Mouse (Mus musculus): ENCODE data around the gene Galnt14.

Galnt14 gene

GRCm38 (mm10) chr17:73572440-73572839, 137.8 kb downstream of the Galnt14 start:
- in situ Hi-C loops (cut with MboI, MseI) = loop anchor here (5.0 kb wide), 3 partner anchors 185 to 310 kb away; no protein-coding TSS in a partner anchor

DNA sequence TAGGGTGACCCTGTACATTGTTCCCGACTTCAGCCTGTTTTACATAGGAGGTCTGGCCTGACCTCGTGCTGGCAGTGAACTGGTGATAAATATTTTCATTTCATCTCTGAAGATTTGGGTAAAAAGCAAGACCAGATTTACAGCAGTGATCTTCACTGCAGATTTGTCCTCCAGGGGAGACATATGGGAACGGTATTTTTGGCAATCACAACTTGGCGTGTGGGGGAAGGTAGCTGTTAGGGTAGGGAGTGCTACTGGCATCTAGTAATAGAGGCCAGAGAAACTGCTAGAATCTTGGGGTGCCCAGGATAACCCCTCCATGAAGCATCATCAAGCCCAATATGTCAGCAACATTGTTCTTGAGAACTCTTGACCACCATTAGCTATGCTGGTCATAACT, 138.3 kb downstream of the Galnt14 start:
- in situ Hi-C loops (cut with MboI, MseI) = loop anchor here (5.0 kb wide), 3 partner anchors 185 to 310 kb away; no protein-coding TSS in a partner anchor

DNA sequence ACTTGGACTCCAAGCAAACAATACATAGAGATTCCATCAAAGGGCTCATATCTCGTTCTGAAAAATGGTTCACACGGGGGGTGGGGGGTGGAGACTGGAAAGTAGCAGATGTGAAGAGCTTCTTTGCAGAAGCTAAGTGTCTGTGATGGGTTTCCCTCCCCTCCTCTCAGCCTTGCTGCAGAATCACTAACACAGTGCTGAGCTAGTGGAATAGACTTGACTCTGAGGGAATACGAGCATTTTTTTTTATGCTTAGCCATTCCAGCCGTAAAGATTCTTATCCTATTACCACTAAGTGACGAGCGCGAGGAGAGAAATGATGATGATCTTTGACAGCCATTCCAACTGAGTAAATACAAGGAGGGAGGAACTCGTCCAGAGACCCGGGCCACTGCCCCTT, 142.0 kb downstream of the Galnt14 start:
- in situ Hi-C loops (cut with MboI, MseI) = loop anchor here (10.0 kb wide), 1 partner anchor 513 kb away; no protein-coding TSS in a partner anchor

DNA sequence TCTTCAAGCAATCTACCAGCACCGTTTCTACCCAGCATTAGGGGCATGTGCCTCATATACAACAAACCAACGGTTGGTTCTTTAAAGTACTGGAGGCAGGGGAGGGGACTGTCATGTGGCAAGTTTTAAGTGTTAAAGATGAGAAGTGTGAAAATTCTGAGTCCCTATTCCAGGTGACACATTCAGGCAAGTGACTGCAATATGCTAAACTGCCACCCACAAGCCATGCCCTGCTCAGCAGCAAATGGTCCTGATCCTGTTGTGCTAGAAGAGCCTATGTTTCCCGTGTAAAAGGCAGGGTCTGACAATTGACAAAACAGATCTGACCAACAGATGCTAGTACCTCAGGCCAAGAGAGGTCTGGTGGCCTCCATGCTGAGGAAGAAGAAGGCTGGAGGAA, 149.1 kb downstream of the Galnt14 start:
- in situ Hi-C loops (cut with MboI, MseI) = loop anchor here (10.0 kb wide), 1 partner anchor 506 kb away; no protein-coding TSS in a partner anchor

GRCm38 (mm10) chr17:73560208-73560784, 150.0 kb downstream of the Galnt14 start:
- in situ Hi-C loops (cut with MboI, MseI) = loop anchor here (10.0 kb wide), 1 partner anchor 505 kb away; no protein-coding TSS in a partner anchor

- in situ Hi-C loops (cut with MboI, MseI) = no loop called here
Observed at GRCm38 (mm10) chr17:73559498-73559897, 150.8 kb downstream of the Galnt14 start.

DNA sequence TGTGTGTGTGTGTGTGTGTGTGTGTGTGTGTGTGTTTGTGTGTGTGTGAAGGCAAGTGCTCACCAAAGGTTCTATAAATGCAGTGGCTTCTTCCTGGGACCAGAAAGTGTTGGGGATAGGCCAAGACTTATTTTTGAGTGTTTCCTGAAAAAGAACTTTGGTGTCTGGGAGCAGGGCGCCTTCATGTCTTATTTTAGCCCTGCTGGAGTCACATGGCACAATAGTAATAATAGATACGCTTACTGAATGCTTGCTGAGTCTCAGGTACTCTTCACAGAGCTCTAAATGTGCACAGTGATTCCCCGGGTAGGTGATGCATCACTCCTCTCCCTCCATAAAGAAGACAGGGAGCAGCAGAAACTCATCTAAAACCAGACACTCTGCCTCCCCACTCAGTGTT, 153.2 kb downstream of the Galnt14 start:
- in situ Hi-C loops (cut with MboI, MseI) = no loop called here

DNA sequence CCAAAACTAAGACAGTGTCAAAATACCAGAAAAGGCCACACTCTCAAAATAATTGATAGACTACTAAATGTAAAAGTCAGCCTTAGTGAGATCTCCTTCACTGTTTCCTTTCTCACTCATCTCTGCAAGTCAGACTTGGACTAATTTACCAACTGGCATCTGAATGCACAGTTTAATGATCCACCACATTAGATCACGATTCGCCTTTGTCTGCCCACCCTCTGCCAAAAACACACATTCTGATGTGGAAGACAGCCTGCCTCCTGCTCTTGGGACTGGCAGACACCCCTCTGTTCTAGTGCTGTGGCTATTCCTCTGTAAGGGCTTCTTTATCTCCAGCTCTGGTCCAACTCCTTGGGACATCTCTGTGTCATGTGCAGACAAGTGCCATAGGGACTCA, 153.8 kb downstream of the Galnt14 start:
- in situ Hi-C loops (cut with MboI, MseI) = no loop called here

- in situ Hi-C loops (cut with MboI, MseI) = no loop called here
Observed at GRCm38 (mm10) chr17:73554668-73555067, 155.6 kb downstream of the Galnt14 start.

DNA sequence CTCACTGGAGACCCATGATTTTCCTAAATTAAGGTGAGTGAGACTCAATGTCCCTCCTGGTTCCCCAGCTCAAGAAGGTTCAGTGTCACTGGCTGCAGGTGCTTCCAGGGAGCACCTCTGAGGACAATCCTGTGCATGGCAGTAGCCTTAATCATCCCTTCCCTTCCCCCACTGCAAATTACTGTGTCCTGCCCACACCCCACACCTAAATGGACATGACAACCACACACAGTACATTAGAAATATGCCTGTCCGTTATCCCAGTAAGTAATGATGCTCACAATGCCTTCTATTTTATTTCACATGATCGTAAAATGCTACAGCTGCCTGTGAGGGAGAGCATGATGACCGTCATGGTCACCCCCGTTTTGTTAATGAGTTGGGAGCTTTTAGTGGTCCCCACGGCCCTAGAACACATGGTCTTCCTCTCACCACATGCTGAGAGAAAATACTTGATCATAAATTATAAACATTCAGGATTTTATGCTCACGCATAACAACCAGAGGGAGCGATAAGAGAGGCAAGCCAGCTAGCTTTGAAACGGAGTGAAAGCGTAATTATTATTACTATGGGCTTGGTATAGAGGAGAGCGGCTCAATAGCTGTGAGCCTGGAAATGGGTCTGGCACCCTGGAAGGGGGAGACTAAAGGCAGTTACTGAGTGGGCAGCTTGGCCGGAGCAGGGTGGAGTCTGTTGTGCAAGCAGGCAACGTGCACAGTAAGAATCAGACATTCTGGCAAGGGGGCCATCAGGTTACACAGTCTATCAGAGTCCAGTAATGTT, 161.3 kb downstream of the Galnt14 start:
- in situ Hi-C loops (cut with MboI, MseI) = no loop called here

GRCm38 (mm10) chr17:73548119-73548518, 162.1 kb downstream of the Galnt14 start:
- in situ Hi-C loops (cut with MboI, MseI) = no loop called here

DNA sequence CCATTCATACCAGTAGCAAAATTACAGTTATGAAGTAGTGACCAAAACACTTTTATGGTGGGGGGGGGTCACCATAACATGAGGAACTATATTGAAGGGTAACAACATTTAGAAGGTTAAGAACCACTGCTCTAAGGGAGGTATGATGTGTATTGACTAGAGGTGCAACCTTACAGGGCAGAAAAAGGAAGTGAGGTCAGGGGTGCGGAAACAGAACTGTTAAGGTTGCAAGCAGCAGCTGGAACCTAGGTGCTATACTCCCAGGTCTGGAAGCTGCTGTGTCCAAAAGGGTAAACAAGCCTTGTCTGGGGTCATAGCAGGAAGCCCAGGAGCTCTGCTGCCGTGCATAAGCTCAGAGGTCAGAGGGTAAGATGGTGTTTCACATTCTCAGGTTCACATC, 162.8 kb downstream of the Galnt14 start:
- in situ Hi-C loops (cut with MboI, MseI) = no loop called here

DNA sequence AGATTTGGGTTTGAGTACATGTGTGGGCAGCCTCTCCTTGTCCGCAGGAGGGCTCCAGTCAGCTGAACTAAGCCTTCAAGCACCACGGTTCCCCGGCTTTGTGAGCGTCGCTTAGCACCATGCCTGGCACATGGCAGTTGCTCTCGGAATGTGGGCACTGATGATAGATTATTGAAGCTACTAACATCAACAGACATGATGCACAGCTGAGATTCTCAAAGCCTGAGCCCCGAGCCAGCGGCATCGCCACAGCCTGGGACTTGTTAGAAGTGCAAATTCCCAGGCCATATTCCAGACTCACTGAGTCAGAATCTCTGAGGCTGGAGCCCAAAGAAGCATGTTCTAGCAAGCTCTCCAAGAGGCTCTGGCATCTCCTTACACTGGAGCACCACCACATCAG, 168.3 kb downstream of the Galnt14 start:
- in situ Hi-C loops (cut with MboI, MseI) = no loop called here

DNA sequence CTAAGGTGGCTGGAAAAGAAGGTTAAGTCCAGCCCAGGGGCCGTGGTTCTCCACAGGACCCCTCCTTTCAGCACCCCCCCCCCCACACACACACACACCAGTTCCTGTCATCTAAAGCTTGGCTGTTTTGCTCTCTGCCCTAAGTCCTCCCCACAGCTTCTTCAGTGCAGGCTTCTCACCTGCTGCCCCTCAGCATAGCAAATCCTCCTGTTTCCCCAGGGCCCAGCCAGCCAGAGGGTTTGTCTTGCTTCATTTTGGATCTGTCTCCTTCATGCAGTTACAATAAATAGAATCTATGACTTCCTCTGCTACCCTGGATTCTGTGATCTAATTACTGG, 169.1 kb downstream of the Galnt14 start:
- in situ Hi-C loops (cut with MboI, MseI) = no loop called here

- in situ Hi-C loops (cut with MboI, MseI) = no loop called here
Observed at GRCm38 (mm10) chr17:73540409-73541232, 169.6 kb downstream of the Galnt14 start.

DNA sequence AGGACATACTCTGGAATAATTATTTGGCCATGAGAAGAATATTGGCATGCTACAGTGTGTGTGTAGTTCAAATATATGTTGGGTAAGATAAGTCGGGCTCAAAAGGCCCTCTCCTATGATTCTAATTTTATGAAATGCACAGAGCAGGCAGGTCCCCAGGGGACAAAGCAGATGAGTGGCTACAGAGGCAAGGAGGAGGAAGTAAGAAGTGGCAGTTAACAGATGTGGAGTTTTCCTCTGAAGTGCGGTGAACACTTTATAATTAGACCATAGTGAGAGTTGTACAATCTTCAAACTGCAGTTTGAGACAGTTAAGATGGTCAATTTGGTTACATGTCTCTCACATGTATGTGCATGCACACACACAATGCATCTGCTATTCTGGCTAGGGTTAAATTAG, 178.4 kb downstream of the Galnt14 start:
- in situ Hi-C loops (cut with MboI, MseI) = no loop called here

GRCm38 (mm10) chr17:73522169-73522568, 188.1 kb downstream of the Galnt14 start:
- in situ Hi-C loops (cut with MboI, MseI) = no loop called here

- in situ Hi-C loops (cut with MboI, MseI) = no loop called here
Observed at GRCm38 (mm10) chr17:73519350-73519749, 190.9 kb downstream of the Galnt14 start.

DNA sequence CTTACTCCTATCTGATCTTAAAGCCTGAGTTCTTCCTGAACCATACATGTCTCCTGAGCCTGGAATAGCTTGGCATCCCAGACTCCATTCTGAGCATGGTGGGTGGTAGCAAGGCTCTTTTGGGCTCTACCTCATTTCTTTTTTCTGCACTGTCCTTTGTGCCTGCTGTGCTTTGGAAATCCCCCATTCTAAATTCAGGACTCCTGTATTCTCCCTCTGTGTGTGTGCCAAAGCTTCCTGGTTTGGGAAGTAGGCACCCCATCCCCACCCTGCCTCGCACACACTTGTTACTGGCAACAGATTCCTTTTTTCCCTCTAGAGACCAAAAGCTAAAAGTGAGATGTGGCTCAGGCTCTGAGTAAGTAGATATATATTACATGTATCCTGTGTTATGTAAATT, 191.9 kb downstream of the Galnt14 start:
- in situ Hi-C loops (cut with MboI, MseI) = no loop called here

DNA sequence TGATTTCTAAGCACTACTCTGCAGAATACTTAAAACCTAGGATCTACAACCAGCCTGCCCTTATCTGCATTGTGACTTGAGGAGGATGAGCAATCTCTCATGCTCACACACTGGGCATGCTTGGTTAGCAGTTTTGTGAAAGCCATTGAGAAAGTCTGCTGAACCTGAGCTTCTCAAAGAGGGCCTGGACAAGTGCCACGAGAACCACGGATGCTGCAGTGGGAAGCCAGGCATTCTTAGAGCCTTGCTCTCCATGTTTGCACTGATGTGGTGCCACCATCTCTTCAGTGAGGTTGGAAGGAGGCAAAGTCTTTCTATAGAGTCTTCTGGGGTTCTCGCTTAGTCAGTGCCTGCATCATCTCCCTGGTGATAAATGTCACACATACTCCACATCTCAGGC, 194.7 kb downstream of the Galnt14 start:
- in situ Hi-C loops (cut with MboI, MseI) = no loop called here

GRCm38 (mm10) chr17:73514862-73515261, 195.4 kb downstream of the Galnt14 start:
- in situ Hi-C loops (cut with MboI, MseI) = no loop called here

GRCm38 (mm10) chr17:73514258-73514657, 196.0 kb downstream of the Galnt14 start:
- in situ Hi-C loops (cut with MboI, MseI) = no loop called here

Data from regulatory T cell (primary cell).